28 mouse cellular contexts compared by ENCODE assay signal in the genomic region with DNA sequence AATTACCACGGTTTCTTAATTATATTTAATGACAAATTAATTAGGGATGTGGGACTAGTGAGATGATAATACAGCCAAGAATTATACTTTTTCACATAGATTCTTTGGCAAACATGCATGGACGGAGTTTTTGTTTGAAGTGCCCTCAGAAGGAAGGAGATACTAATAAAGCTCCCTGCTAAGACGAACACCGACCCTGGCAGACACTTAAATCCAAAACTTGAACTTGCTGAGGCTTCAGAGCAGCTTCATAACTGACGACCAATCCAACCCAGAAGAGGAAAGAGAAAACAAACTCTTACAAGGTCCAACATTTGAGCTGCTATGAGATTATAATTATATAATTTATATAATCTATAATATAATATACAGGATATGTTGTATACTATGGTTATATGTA.
"Had no signal": no experiment of that assay in that cellular context is flagged by ENCODE, and none has a peak within 500 bp of the region (broad histone marks: within the 10 kb centered on the region; RNA-seq: fewer than 3 reads in every experiment).

No protein-coding gene starts in this region.

- H3K27me3 ChIP-seq: heart, embryonic 13.5 days; heart, embryonic 15.5 days; hindbrain, embryonic 12.5 days; intestine, embryonic 15.5 days; limb, embryonic 13.5 days; limb, embryonic 15.5 days; liver, embryonic 12.5 days had no signal

- DNase-seq: gastrocnemius, adult 2 months; gastrocnemius, postnatal 10 days; gastrocnemius, postnatal 25 days; heart, adult 2 months; heart, postnatal 14 days; heart, postnatal 4 days; kidney, adult 11 months; kidney, adult 2 months; kidney, postnatal 10 days; kidney, postnatal 25 days; kidney, postnatal 4 days; layer of hippocampus, adult 9-11 months; layer of hippocampus, postnatal 36 days; left cerebral cortex, postnatal 4 days had no signal

- H3K36me3 ChIP-seq: heart, embryonic 13.5 days; heart, embryonic 15.5 days; hindbrain, embryonic 10.5 days; hindbrain, embryonic 12.5 days; intestine, embryonic 15.5 days; limb, embryonic 13.5 days; limb, embryonic 15.5 days; liver, embryonic 12.5 days had no signal

- H3K9ac ChIP-seq: heart, embryonic 13.5 days; heart, embryonic 15.5 days; hindbrain, embryonic 12.5 days; hindbrain, embryonic 14.5 days; intestine, embryonic 15.5 days; limb, embryonic 13.5 days; limb, embryonic 15.5 days; liver, embryonic 12.5 days; liver, embryonic 14.5 days had no signal

- H3K4me3 ChIP-seq: gastrocnemius, adult 2 months; heart, adult 2 months; heart, embryonic 13.5 days; heart, embryonic 15.5 days; hindbrain, embryonic 10.5 days; hindbrain, embryonic 12.5 days; intestine, embryonic 15.5 days; layer of hippocampus, adult 2 months; limb, embryonic 13.5 days; limb, embryonic 15.5 days; liver, embryonic 12.5 days had no signal

- H3K4me1 ChIP-seq: heart, embryonic 13.5 days; heart, embryonic 15.5 days; hindbrain, embryonic 10.5 days; hindbrain, embryonic 12.5 days; intestine, embryonic 15.5 days; limb, embryonic 13.5 days; limb, embryonic 15.5 days; liver, embryonic 12.5 days had no signal

- H3K4me2 ChIP-seq: heart, embryonic 11.5 days; heart, embryonic 13.5 days; heart, embryonic 15.5 days; hindbrain, embryonic 12.5 days; hindbrain, embryonic 14.5 days; intestine, embryonic 15.5 days; limb, embryonic 13.5 days; limb, embryonic 15.5 days; liver, embryonic 12.5 days had no signal

- ATAC-seq: hindbrain, embryonic 16.5 days; inflammation-experienced regulatory T-cells, adult 6 months; intestine, embryonic 15.5 days; liver, embryonic 12.5 days had no signal

- H3K27ac ChIP-seq: gastrocnemius, adult 2 months; heart, adult 2 months; heart, embryonic 13.5 days; heart, embryonic 15.5 days; hindbrain, embryonic 10.5 days; hindbrain, embryonic 12.5 days; hindbrain, embryonic 14.5 days; intestine, embryonic 15.5 days; layer of hippocampus, adult 2 months; limb, embryonic 13.5 days; limb, embryonic 15.5 days; liver, embryonic 12.5 days; liver, embryonic 14.5 days had no signal

- H3K9me3 ChIP-seq: heart, embryonic 13.5 days; heart, embryonic 15.5 days; hindbrain, embryonic 10.5 days; hindbrain, embryonic 12.5 days; intestine, embryonic 15.5 days; limb, embryonic 13.5 days; limb, embryonic 15.5 days; liver, embryonic 12.5 days had no signal
